Mouse (Mus musculus): ENCODE measurements around the gene Xpo6. TPM values are rescaled to one million over a fixed set of nuclear protein-coding genes. Genes with fewer than 3 reads are reported as not detected.

Xpo6 gene
- polyA plus RNA-seq, 1 experiment from 2014 or later: 20.8 TPM

- TF ChIP-seq EP300 (IDR thresholded peaks at IDR 0.05) (no peak), CTCF (IDR thresholded peaks at IDR 0.05) (no peak)
- 91% methylated on average over 2 of the region's 2 CpGs for WGBS
Observed at GRCm38 (mm10) chr7:126099835-126100234, 100.5 kb downstream of the Xpo6 start.

GRCm38 (mm10) chr7:126099163-126099775 is 101.0 kb downstream of the Xpo6 start:
- ATAC-seq (no peak), DNase-seq (ENCODE audit: low spot score) (no peak)
- H3K36me3 ChIP-seq (ENCODE audit: insufficient read depth, low read length): peaks cover 14% of the 10 kb centered on the region
- H3K4me3 ChIP-seq (ENCODE audit: low read depth, low read length): no peak overlapping the region
- H3K9me3 ChIP-seq (ENCODE audit: low read length): no peaks in the 10 kb centered on the region
- H3K27me3 ChIP-seq (replicated peaks; ENCODE audit: insufficient read depth, low read length): no peaks in the 10 kb centered on the region
- no peaks in the 10 kb centered on the region for H3K4me1 ChIP-seq (ENCODE audit: insufficient read depth, low read depth, low read length)
- H3K9ac ChIP-seq (replicated peaks; ENCODE audit: low read depth): no peak overlapping the region
- WGBS: 96% methylated on average over 7 of the region's 7 CpGs
- TF ChIP-seq CTCF (IDR thresholded peaks at IDR 0.05): no peak
- no peak for TF ChIP-seq EP300 (IDR thresholded peaks at IDR 0.05)
- H3K4me2 ChIP-seq (replicated peaks; ENCODE audit: low read depth, low read length): no peak overlapping the region
- no peak overlapping the region for H3K27ac ChIP-seq (ENCODE audit: low read length)

More at GRCm38 (mm10) chr7:126099835-126100234, 100.5 kb downstream of the Xpo6 start:
- Histone ChIP-seq H3K4me2 (replicated peaks; ENCODE audit: low read depth, low read length) (no peak overlapping the region), H3K9ac (replicated peaks; ENCODE audit: low read depth) (no peak overlapping the region), H3K27me3 (replicated peaks; ENCODE audit: insufficient read depth, low read length) (no peaks in the 10 kb centered on the region), H3K4me3 (ENCODE audit: low read depth, low read length) (no peak overlapping the region), H3K36me3 (ENCODE audit: insufficient read depth, low read length) (peaks cover 20% of the 10 kb centered on the region), H3K4me1 (ENCODE audit: insufficient read depth, low read depth, low read length) (no peaks in the 10 kb centered on the region), H3K27ac (ENCODE audit: low read length) (no peak overlapping the region), H3K9me3 (ENCODE audit: low read length) (no peaks in the 10 kb centered on the region)
- no peak for ATAC-seq
- no peak for DNase-seq (ENCODE audit: low spot score)

DNA sequence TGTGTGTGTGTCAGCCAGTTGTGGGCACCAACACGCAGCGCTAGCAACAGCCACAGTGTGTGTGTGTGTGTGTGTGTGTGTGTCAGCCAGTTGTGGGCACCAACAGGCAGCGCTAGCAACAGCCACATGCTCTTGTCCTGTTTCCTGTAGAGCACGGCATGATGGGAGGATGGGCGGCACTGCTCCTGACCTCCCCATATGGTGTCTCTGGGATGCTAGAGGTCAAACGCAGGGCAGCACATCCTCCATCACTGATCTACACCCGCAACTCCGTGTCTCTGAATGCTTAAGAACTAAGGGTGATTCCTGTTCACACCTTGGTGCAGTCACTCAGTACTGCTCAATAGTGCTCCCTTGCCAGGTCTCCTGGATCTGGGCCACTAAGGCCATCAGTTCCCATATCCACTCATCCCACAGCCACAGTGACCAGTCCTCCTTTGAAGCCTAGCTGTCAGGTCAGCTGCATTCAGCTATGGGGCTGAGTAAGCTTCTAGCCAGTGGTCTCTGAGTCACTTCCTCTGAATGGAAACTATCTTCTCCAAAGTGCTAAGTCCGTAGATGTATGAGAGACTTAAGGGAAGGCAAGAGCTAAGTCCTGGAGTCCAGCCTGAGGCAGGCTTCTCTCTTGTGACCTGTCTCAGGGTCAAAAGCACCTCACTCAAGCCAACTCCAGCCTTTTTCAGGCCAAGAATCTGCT is 102.9 kb downstream of the Xpo6 start:
- Histone ChIP-seq H3K9me3 (ENCODE audit: low read length) (no peaks in the 10 kb centered on the region), H3K4me2 (replicated peaks; ENCODE audit: low read depth, low read length) (no peak overlapping the region), H3K4me1 (ENCODE audit: insufficient read depth, low read depth, low read length) (no peaks in the 10 kb centered on the region), H3K27ac (ENCODE audit: low read length) (no peak overlapping the region), H3K9ac (replicated peaks; ENCODE audit: low read depth) (no peak overlapping the region), H3K27me3 (replicated peaks; ENCODE audit: insufficient read depth, low read length) (no peaks in the 10 kb centered on the region), H3K4me3 (ENCODE audit: low read depth, low read length) (no peak overlapping the region), H3K36me3 (ENCODE audit: insufficient read depth, low read length) (peaks cover 11% of the 10 kb centered on the region)
- no peak for TF ChIP-seq EP300 (IDR thresholded peaks at IDR 0.05)
- TF ChIP-seq CTCF (IDR thresholded peaks at IDR 0.05): no peak
- DNase-seq (ENCODE audit: low spot score): peak; percentile 28
- WGBS: 57% methylated on average over 7 of the region's 9 CpGs
- peak; percentile 50 for ATAC-seq

DNA sequence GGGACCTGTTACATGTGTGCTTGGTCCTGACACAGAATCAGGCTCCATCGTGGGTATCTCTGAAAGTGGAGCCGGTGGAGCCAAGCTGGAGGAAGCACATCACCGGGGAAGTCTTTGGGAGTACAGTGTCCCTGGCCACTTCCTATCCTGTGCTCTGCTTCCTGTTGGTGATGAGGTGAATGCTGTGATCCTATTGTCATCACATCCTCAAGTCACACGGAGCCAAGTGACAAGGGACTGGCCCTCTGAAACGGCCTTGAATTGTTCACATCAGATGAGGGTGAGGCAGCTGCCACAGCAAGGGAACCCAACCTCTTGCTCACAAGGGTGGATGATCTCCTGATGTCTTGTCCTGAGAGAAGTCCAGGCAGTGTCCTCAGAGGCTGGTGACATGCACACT is 103.7 kb downstream of the Xpo6 start:
- Histone ChIP-seq H3K27ac (ENCODE audit: low read length) (no peak overlapping the region), H3K4me1 (ENCODE audit: insufficient read depth, low read depth, low read length) (no peaks in the 10 kb centered on the region), H3K27me3 (replicated peaks; ENCODE audit: insufficient read depth, low read length) (no peaks in the 10 kb centered on the region), H3K9me3 (ENCODE audit: low read length) (no peaks in the 10 kb centered on the region), H3K9ac (replicated peaks; ENCODE audit: low read depth) (no peak overlapping the region), H3K4me2 (replicated peaks; ENCODE audit: low read depth, low read length) (no peak overlapping the region), H3K36me3 (ENCODE audit: insufficient read depth, low read length) (peaks cover 3% of the 10 kb centered on the region), H3K4me3 (ENCODE audit: low read depth, low read length) (no peak overlapping the region)
- DNase-seq (ENCODE audit: low spot score) (peak; percentile 65), ATAC-seq (peak; percentile 73)
- TF ChIP-seq CTCF (IDR thresholded peaks at IDR 0.05): no peak
- 0 out of 2 replicates have a peak, but pooled peaks have one; percentile 18 for TF ChIP-seq EP300 (IDR thresholded peaks at IDR 0.05)
- WGBS: 42% methylated on average over 5 of the region's 5 CpGs

DNA sequence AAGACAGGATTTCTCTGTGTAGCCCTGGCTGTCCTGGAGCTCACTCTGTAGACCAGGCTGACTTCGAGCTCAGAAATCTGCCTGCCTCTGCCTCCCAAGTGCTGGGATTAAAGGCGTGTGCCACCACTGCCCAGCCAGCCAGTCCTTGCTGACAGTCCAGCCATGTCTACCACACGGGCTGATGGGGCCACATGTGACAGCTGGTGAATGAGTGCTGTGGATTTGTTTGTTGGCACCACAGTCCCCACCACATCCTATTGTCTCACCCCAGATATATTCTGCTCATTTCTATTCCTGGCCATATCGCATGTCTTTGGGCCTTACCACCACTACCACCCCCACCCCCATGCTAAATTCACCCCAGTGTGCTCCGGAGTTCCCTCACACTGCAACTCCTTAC is 105.6 kb downstream of the Xpo6 start:
- WGBS: 86% methylated on average over 5 of the region's 5 CpGs

DNA sequence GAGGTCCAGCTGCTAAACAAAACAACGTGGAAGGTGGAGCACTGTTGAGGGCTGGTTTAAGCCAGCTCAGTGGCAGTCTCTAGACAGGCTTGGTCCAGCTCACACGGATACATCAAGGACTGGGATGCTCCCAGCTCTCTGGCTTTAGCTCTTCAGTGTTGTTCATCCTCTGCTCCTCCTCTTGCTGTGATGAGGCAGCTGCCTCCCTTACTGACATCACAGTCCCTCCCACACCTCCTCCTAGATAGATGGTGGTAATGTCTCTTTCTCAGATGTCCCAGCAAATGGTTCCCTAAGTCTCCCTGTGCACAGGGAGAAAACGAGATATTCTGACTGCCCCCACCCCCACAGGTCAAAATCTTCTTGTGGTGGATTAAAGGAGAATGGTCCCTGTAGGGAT is 107.1 kb downstream of the Xpo6 start:
- H3K27me3 ChIP-seq (replicated peaks; ENCODE audit: insufficient read depth, low read length): no peaks in the 10 kb centered on the region
- DNase-seq (ENCODE audit: low spot score) (no peak), ATAC-seq (no peak)
- TF ChIP-seq CTCF (IDR thresholded peaks at IDR 0.05): no peak
- no peak for TF ChIP-seq EP300 (IDR thresholded peaks at IDR 0.05)
- H3K9ac ChIP-seq (replicated peaks; ENCODE audit: low read depth): no peak overlapping the region
- no peaks in the 10 kb centered on the region for H3K36me3 ChIP-seq (ENCODE audit: insufficient read depth, low read length)
- H3K27ac ChIP-seq (ENCODE audit: low read length): no peak overlapping the region
- H3K4me2 ChIP-seq (replicated peaks; ENCODE audit: low read depth, low read length): no peak overlapping the region
- H3K9me3 ChIP-seq (ENCODE audit: low read length): no peaks in the 10 kb centered on the region
- no peaks in the 10 kb centered on the region for H3K4me1 ChIP-seq (ENCODE audit: insufficient read depth, low read depth, low read length)
- no peak overlapping the region for H3K4me3 ChIP-seq (ENCODE audit: low read depth, low read length)
- WGBS: 37% methylated on average over 3 of the region's 3 CpGs

More for the DNA sequence above, 105.6 kb downstream of the Xpo6 start:
- no peak for TF ChIP-seq EP300 (IDR thresholded peaks at IDR 0.05)
- no peak for TF ChIP-seq CTCF (IDR thresholded peaks at IDR 0.05)
- no peak for ATAC-seq
- no peak overlapping the region for H3K4me3 ChIP-seq (ENCODE audit: low read depth, low read length)
- no peak overlapping the region for H3K4me2 ChIP-seq (replicated peaks; ENCODE audit: low read depth, low read length)
- H3K27me3 ChIP-seq (replicated peaks; ENCODE audit: insufficient read depth, low read length): no peaks in the 10 kb centered on the region
- no peak overlapping the region for H3K27ac ChIP-seq (ENCODE audit: low read length)
- H3K9me3 ChIP-seq (ENCODE audit: low read length): no peaks in the 10 kb centered on the region
- H3K36me3 ChIP-seq (ENCODE audit: insufficient read depth, low read length): no peaks in the 10 kb centered on the region
- H3K9ac ChIP-seq (replicated peaks; ENCODE audit: low read depth): no peak overlapping the region
- no peak for DNase-seq (ENCODE audit: low spot score)
- no peaks in the 10 kb centered on the region for H3K4me1 ChIP-seq (ENCODE audit: insufficient read depth, low read depth, low read length)

Data from lung, postnatal 0 days (tissue).